Mouse (Mus musculus): ENCODE results near the gene Fcgr3. TPM values are rescaled to one million over a fixed set of nuclear protein-coding genes. Genes with fewer than 3 reads are reported as not detected.
"Not testable (repeated sequence)": the region's sequence is repeated elsewhere in the genome, so short reads cannot be mapped to it uniquely, and the experiment has no call there.

Gene Fcgr3
- polyA plus RNA-seq, 1 experiment from 2014 or later, result 5.3 TPM

DNA sequence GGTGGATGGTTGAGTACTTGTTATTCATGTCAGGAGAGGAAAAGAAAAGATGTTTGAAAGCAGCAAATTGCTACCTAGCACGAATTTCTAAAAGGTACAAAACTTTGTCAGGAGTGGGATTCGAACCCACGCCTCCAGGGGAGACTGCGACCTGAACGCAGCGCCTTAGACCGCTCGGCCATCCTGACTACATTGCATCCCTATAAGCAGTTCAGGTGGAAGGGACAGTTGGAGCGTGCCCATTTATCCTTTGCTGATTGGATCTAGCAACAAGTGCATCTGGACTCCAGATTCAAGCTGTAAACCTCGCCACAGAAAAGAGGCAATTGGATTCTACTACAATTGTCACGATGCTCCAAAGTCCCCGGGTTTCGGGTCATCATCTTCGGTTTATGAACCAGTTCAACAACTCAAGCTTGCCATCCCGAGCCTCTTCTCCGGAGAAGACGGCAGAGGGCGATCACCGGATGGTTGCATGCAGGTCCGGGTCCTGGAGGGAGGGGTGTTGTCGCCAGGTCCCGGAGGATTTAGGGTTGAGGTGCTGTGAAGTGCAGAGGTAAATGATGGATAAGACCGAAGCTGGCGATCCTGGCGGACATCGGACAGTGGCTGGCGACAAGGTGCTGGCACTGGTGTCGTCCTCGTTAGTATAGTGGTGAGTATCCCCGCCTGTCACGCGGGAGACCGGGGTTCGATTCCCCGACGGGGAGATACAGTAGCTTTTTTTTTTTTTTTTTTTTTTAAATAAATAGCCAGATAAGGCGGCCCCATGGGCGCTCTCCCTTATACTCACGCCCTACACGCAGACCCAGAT is 37.2 kb upstream of the Fcgr3 start:
- Histone ChIP-seq H3K4me1 (replicated peaks) (peaks cover 9% of the 10 kb centered on the region; the same call in 1 of the 2 replicates), H3K9me3 (no peaks in the 10 kb centered on the region), H3K4me2 (peak overlapping the region; percentile 61), H3K27ac (peak overlapping the region; percentile 50; the same call in 1 of the 2 replicates), H3K27me3 (no peaks in the 10 kb centered on the region), H3K4me3 (replicated peaks) (peak overlapping the region; percentile 65), H3K9ac (replicated peaks) (peak overlapping the region; percentile 57; the same call in 1 of the 2 replicates), H3K36me3 (no peaks in the 10 kb centered on the region)
- ATAC-seq (ENCODE audit: insufficient number of reproducible peaks, insufficient read depth, low FRiP score, low TSS enrichment, low read depth), result peak; percentile 88
- WGBS, result under 1% methylated on average over 40 of the region's 40 CpGs

DNA sequence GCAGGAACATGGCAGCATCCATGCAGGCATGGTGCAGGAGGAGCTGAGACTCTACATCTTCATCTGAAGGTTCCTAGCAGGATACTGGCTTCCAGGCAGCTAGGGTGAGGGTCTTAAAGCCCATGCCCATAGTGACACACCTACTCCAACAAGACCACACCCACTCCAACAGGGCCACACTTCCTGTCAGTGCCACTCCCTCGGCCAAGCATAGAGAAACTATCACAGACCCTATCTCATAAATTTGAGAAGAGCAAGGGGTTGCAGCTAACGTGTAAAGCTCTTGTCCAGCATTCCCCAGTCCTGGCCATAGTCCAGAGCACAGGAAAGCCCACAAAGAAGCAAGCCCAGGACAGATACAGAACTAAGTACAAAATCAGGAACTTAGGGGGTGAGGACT is 36.3 kb upstream of the Fcgr3 start:
- Histone ChIP-seq H3K9ac (replicated peaks) (no peak overlapping the region), H3K4me1 (replicated peaks) (peaks cover 18% of the 10 kb centered on the region; the same call in 1 of the 2 replicates), H3K4me2 (no peak overlapping the region), H3K4me3 (replicated peaks) (no peak overlapping the region), H3K9me3 (no peaks in the 10 kb centered on the region), H3K36me3 (no peaks in the 10 kb centered on the region), H3K27ac (no peak overlapping the region), H3K27me3 (no peaks in the 10 kb centered on the region)
- WGBS, result 44% methylated on average over 2 of the region's 2 CpGs
- ATAC-seq (ENCODE audit: insufficient number of reproducible peaks, insufficient read depth, low FRiP score, low TSS enrichment, low read depth), result no peak

DNA sequence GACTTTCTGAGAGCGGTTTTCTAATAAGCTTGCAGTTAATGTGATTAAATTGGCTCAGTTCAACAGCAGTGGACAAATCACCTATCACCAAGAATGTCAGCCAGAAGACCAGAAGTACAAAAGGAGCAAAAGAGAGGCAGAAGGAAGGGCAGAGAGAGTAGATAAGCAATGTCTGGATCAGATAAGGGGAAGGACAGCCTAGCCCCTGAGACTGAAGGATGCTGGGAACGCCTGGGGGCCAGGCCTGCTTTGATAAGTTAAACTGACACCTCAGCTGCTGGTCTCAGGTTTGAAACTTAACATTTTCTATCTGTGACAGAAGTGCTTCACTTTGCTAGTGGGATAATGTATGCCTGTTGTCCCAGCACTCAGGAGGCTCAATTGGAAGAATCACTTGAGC is 32.9 kb upstream of the Fcgr3 start:
- Histone ChIP-seq H3K4me2 (no peak overlapping the region), H3K9ac (replicated peaks) (no peak overlapping the region), H3K4me3 (replicated peaks) (no peak overlapping the region), H3K36me3 (no peaks in the 10 kb centered on the region), H3K27me3 (no peaks in the 10 kb centered on the region), H3K4me1 (replicated peaks) (peaks cover 14% of the 10 kb centered on the region; the same call in 1 of the 2 replicates), H3K9me3 (no peaks in the 10 kb centered on the region), H3K27ac (no peak overlapping the region)
- 41% methylated on average over 2 of the region's 2 CpGs for WGBS
- ATAC-seq (ENCODE audit: insufficient number of reproducible peaks, insufficient read depth, low FRiP score, low TSS enrichment, low read depth), result no peak

DNA sequence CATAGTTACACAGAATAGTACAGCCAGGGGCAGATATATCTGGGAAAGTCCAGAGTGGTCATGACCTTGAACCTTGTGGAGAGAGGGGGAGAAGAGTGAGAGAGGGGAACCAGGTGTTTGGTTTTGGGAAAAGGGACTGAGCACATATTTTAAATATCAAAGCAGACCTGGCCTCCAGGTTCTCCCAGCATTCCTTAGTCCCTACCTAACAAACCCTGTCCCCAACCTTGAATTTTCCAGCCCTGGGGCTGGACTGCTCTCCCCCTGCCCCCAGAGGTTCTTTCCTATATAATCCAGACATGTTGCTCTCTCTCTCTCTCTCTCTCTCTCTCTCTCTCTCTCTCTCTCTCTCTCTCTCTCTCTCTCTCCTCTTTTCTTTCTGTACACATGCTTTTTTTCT is 32.4 kb upstream of the Fcgr3 start:
- H3K27ac ChIP-seq, result no peak overlapping the region
- no peaks in the 10 kb centered on the region for H3K27me3 ChIP-seq
- H3K9me3 ChIP-seq, result no peaks in the 10 kb centered on the region
- H3K4me3 ChIP-seq (replicated peaks), result no peak overlapping the region
- H3K36me3 ChIP-seq, result no peaks in the 10 kb centered on the region
- peaks cover 14% of the 10 kb centered on the region; the same call in 1 of the 2 replicates for H3K4me1 ChIP-seq (replicated peaks)
- H3K9ac ChIP-seq (replicated peaks), result no peak overlapping the region
- H3K4me2 ChIP-seq, result no peak overlapping the region
- ATAC-seq (ENCODE audit: insufficient number of reproducible peaks, insufficient read depth, low FRiP score, low TSS enrichment, low read depth), result no peak

DNA sequence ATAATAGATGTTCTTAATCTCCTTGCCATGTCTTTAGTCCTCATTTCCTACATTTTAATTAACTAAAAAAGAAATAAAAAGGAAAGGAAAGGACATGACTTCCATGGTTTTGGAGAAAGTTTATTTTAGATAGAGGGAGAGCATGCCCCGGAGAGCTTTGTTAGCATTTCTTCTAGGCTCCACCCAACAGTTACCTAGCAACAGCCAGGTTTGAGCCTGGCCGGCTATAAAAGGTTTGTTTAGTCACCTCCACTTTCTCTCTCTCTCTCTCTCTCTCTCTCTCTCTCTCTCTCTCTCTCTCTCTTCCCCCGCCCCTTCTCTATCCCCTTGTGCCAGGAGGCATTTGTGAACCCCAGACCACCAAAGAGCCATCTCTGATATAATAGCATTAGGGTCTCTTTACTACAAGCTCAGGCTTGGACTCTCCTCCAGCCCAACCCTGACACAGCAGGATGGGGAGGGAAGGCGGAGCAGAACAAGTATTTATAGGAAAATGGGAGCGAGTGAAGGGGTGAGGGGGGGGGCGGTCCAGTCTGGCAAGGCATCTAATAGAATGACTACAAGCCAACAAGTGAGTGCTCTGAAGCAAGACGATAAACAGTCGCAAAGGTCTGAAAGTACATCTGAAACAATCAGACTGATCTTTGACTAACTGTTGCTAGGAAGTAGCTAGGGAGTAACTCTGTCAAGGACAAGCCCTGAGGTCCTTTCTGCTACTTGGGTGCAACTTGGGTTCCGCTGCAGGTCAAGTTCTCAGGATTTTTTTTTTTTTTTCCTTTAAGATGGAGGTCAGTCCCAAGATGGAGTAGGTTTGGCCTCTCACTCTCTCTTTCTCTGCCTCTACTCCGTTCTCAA is 31.6 kb upstream of the Fcgr3 start:
- H3K4me2 ChIP-seq, result peak overlapping the region; percentile 46
- no peak overlapping the region for H3K9ac ChIP-seq (replicated peaks)
- no peaks in the 10 kb centered on the region for H3K27me3 ChIP-seq
- 0 out of 2 replicates have a peak overlapping the region, but pooled peaks have one; percentile 3 for H3K4me3 ChIP-seq (replicated peaks)
- no peak overlapping the region for H3K27ac ChIP-seq
- ATAC-seq (ENCODE audit: insufficient number of reproducible peaks, insufficient read depth, low FRiP score, low TSS enrichment, low read depth), result 0 out of 2 replicates have a peak, but pooled peaks have one; percentile 34
- no peaks in the 10 kb centered on the region for H3K36me3 ChIP-seq
- H3K9me3 ChIP-seq, result no peaks in the 10 kb centered on the region
- peaks cover 14% of the 10 kb centered on the region; the same call in 1 of the 2 replicates for H3K4me1 ChIP-seq (replicated peaks)
- WGBS, result 19% methylated on average over 10 of the region's 10 CpGs

DNA sequence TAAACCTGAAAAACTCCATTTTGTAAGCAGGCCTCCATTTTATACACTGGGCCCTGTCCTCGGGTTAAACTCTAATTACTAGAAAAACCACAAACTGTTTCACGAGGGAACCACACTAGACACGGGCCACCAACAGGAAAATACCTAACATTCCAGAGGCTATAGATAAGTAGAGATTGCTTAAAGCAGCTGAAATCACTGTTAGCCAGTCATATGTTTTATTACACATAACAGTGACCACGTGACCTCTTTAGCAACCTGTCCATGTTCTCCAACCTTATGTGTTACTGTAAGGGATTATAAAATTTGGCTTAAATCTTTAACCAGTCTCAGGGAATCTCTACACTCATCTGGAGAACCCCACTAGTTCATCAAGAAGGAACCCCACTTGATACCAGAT is 29.7 kb upstream of the Fcgr3 start:
- no peak overlapping the region for H3K4me3 ChIP-seq (replicated peaks)
- ATAC-seq (ENCODE audit: insufficient number of reproducible peaks, insufficient read depth, low FRiP score, low TSS enrichment, low read depth), result no peak
- H3K27ac ChIP-seq, result no peak overlapping the region
- no peak overlapping the region for H3K9ac ChIP-seq (replicated peaks)
- no peak overlapping the region for H3K4me2 ChIP-seq
- no peaks in the 10 kb centered on the region for H3K9me3 ChIP-seq
- H3K36me3 ChIP-seq, result no peaks in the 10 kb centered on the region
- WGBS, result 58% methylated on average over 4 of the region's 4 CpGs
- H3K4me1 ChIP-seq (replicated peaks), result peaks cover 14% of the 10 kb centered on the region; the same call in 1 of the 2 replicates
- peaks cover 2% of the 10 kb centered on the region; the same call in 1 of the 2 replicates for H3K27me3 ChIP-seq

DNA sequence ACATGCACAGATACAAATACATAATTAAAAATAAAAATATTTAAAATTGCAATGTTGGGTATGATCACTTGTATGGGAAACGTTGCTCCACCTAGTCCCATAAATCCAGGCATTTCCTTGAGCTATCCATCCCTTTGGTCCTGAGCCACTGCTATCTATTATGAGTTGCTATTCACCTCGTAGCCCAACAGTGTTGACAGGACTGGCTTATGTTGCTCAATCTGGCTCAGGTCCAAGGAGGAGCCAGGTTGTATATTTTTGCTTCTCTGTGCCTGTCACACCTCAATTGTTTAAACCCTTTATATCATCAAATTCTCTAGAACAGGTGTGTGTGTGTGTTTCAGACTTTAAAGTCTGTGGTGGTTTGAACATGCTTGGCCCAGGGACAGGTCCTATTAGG is 26.0 kb upstream of the Fcgr3 start:
- H3K4me2 ChIP-seq, result no peak overlapping the region
- H3K4me1 ChIP-seq (replicated peaks), result 0 out of 2 replicates have a peak, but pooled peaks cover 9% of the 10 kb centered on the region
- H3K36me3 ChIP-seq, result no peaks in the 10 kb centered on the region
- no peaks in the 10 kb centered on the region for H3K9me3 ChIP-seq
- no peak overlapping the region for H3K9ac ChIP-seq (replicated peaks)
- no peak overlapping the region for H3K4me3 ChIP-seq (replicated peaks)
- peaks cover 19% of the 10 kb centered on the region for H3K27me3 ChIP-seq
- WGBS, result 73% methylated on average over 2 of the region's 2 CpGs
- no peak overlapping the region for H3K27ac ChIP-seq
- ATAC-seq (ENCODE audit: insufficient number of reproducible peaks, insufficient read depth, low FRiP score, low TSS enrichment, low read depth), result no peak

DNA sequence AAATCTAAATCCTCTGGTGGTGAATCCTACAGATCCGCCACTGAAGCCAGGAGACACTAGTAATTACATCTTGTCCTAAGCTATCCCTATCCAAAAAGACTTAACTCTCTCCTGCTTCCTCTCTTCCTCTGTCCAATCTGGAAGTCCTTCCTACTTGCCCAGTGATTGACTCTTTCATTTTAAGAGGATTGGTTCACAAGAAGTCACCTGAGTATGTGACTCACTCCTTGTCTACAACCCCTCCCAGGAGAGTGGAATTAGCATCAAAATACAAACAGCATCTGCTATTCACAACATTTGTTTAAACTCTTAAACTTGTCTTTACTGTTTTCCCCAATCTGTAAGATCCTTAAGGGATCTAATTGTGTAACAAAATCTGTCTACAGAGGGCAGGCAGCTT is 25.2 kb upstream of the Fcgr3 start:
- Histone ChIP-seq H3K4me1 (replicated peaks) (0 out of 2 replicates have a peak, but pooled peaks cover 9% of the 10 kb centered on the region), H3K36me3 (no peaks in the 10 kb centered on the region), H3K27ac (no peak overlapping the region), H3K27me3 (peaks cover 24% of the 10 kb centered on the region), H3K4me2 (no peak overlapping the region), H3K9ac (replicated peaks) (no peak overlapping the region), H3K9me3 (no peaks in the 10 kb centered on the region), H3K4me3 (replicated peaks) (no peak overlapping the region)
- 88% methylated on average over 1 of the region's 1 CpGs for WGBS
- no peak for ATAC-seq (ENCODE audit: insufficient number of reproducible peaks, insufficient read depth, low FRiP score, low TSS enrichment, low read depth)

DNA sequence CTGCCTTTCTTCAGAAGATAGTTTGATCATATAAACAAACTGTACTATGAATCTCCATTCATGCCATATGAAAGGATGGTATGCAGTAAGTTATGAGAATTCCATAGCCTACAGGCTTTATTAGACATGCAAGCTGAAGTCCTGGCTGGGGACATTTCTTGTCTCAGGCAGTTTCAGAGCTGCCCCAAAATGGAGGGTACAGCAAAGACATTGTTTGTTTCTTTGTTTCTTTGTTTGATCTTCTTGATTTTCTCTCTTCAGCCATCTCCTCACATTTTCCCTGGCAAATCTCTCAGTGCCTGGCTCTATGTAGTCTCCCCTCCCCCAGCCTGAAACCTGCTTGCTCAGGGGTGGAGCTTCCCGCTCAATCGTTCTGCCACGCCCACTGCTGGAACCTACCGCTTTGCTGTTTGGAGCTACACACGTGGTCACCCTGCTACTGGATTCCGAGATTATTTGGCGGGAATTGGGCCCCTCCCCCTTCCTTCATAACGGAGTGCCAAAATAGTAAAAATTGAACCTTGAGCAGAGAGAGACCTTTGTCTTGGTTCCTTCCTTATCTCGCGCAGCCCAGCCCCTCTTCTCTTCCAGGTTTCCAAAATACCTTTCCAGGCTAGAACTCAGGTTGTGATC is 23.6 kb upstream of the Fcgr3 start:
- 0 out of 2 replicates have a peak overlapping the region, but pooled peaks have one; percentile 6 for H3K4me3 ChIP-seq (replicated peaks)
- not testable (repeated sequence) for ATAC-seq (ENCODE audit: insufficient number of reproducible peaks, insufficient read depth, low FRiP score, low TSS enrichment, low read depth); H3K27ac ChIP-seq; H3K9me3 ChIP-seq; H3K4me1 ChIP-seq (replicated peaks); H3K36me3 ChIP-seq; H3K9ac ChIP-seq (replicated peaks)
- 5% methylated on average over 10 of the region's 10 CpGs for WGBS
- H3K27me3 ChIP-seq, result peaks cover 27% of the 10 kb centered on the region
- H3K4me2 ChIP-seq, result peak overlapping the region; percentile 41

DNA sequence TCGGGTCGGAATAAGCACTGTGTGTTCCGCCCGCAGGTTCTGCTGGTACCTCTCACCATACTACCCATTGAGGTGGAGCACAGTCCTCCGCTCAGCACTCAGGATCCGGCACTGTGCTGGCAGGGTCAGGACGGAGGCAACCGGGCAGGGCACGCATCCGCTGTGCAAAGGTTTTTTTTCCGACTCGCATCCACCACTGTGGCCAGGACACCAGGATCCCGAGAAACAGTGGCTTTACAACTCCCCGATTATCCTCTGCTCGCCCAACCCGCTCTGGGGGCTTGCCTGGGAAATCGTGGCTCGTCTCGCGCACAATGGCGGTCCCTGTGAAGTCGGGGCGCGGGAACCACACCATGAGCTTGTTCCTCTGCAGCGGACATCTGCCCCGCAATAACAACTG is 21.0 kb upstream of the Fcgr3 start:
- no peak overlapping the region for H3K27ac ChIP-seq
- WGBS, result 0% methylated on average over 26 of the region's 26 CpGs
- H3K9ac ChIP-seq (replicated peaks), result peak overlapping the region; percentile 51
- no peaks in the 10 kb centered on the region for H3K9me3 ChIP-seq
- H3K4me3 ChIP-seq (replicated peaks), result peak overlapping the region; percentile 48
- ATAC-seq (ENCODE audit: insufficient number of reproducible peaks, insufficient read depth, low FRiP score, low TSS enrichment, low read depth), result no peak
- no peaks in the 10 kb centered on the region for H3K36me3 ChIP-seq
- peak overlapping the region; percentile 80 for H3K4me2 ChIP-seq
- 0 out of 2 replicates have a peak, but pooled peaks cover 9% of the 10 kb centered on the region for H3K4me1 ChIP-seq (replicated peaks)
- peaks cover 36% of the 10 kb centered on the region for H3K27me3 ChIP-seq
